Mouse (Mus musculus): ENCODE measurements around the gene Il1rapl2. TPM values are rescaled to one million over a fixed set of nuclear protein-coding genes. Genes with fewer than 3 reads are reported as not detected.
"Not testable (repeated sequence)": the region's sequence is repeated elsewhere in the genome, so short reads cannot be mapped to it uniquely, and the experiment has no call there.

Gene Il1rapl2
- total RNA-seq, 2 experiments from 2014 or later: not detected

GRCm38 (mm10) chrX:138103954-138104353 is 533.5 kb downstream of the Il1rapl2 start:
- DNase-seq: no peak
- intact Hi-C loops (cut with DNase I; ENCODE audit: low total_unique reads): no loop called here

- no peak for DNase-seq
- intact Hi-C loops (cut with DNase I; ENCODE audit: low total_unique reads): no loop called here
Measured at GRCm38 (mm10) chrX:138104668-138105067, 534.3 kb downstream of the Il1rapl2 start.

DNA sequence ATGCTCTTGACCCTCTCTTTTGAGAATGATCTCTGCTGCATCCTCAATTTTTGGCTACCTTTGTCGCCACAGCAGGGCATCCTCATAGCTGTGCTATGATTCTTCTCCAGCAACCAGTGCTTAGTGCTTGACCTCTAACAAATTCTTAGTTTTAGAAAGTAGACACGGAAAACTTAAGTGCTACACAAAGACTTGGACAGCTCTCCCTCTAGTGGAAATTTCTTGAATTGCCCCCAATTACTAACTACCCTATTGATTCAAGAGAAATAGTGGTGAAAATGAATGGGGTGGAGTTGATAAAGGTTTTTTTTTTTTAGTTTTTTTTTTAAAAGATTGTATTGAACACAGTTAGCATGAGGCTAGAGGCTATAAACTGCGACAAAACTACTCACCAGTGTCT is 599.7 kb downstream of the Il1rapl2 start:
- intact Hi-C loops (cut with DNase I; ENCODE audit: low total_unique reads): no loop called here
- DNase-seq: no peak

DNA sequence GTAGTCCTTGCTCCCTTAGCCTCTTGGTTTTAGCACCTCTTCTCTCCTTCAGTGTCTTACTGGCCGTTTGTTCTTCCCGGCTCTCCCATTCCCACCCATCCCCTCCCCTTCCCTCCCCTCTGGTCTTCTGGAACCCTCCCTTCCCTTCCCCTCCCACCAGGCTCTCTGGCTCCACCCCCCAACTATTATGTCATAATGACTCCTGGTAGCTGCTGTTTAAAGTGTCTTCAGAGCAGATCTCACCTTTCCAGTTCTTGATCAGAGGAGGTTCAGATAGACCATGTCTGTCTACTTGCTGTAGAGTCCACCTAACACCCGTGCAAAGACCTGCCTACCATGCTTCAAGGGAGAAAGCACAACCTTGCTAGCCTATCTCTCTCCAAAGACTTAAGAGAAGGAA is 639.1 kb downstream of the Il1rapl2 start, which contains the start of gene Tex13a:
Gene Tex13a, minus strand, starts transcription at position 101 of the 400 bp plus-strand sequence.
- DNase-seq: no peak

DNA sequence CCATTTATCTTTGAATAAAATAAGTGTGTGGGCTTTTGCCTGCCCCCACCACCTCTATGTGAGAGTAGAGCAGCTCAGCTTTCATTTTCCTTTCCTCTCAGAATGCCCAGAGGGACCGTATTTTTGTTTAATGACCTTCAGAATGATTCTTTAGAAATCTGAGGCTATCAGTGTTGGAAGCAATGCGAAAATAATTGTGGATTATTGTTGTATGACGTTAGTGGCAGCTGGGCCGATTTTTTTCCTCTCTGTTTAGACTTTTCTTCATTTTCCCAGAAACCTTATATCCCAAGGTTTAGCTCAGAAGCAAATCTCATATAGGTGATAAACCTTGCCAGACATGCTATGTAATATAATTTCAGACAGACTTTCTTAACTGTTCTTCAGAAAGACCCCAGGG is 664.2 kb downstream of the Il1rapl2 start:
- intact Hi-C loops (cut with DNase I; ENCODE audit: low total_unique reads): no loop called here
- DNase-seq: no peak

More for the DNA sequence above, 639.1 kb downstream of the Il1rapl2 start, which contains the start of gene Tex13a:
- intact Hi-C loops (cut with DNase I; ENCODE audit: low total_unique reads): no loop called here

GRCm38 (mm10) chrX:138348736-138349135 is 778.3 kb downstream of the Il1rapl2 start:
- DNase-seq; intact Hi-C loops (cut with DNase I; ENCODE audit: low total_unique reads): not testable (repeated sequence)

- DNase-seq: no peak
- intact Hi-C loops (cut with DNase I; ENCODE audit: low total_unique reads): no loop called here
Measured at GRCm38 (mm10) chrX:138433794-138434193, 863.4 kb downstream of the Il1rapl2 start.

GRCm38 (mm10) chrX:138437939-138438338 is 867.5 kb downstream of the Il1rapl2 start:
- DNase-seq: peak; percentile 24
- intact Hi-C loops (cut with DNase I; ENCODE audit: low total_unique reads): no loop called here

DNA sequence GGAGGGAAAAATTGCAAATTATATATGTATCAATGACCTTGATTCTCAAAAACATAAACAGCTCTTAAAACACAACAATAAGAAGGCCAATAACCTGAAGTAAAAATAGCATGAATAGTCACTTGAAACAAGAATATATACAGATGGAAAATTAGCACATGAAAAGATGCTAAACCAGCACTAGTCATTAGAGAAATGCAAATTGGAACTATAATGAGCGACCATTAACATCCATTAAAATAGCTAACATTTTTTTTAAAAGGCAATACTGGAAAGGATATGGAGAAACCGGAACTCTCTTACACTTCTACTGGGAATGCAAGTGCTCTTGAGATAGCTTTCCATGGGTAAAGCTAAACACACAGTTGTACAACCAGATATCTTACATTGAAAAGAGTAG is 879.4 kb downstream of the Il1rapl2 start:
- DNase-seq: no peak
- intact Hi-C loops (cut with DNase I; ENCODE audit: low total_unique reads): no loop called here

GRCm38 (mm10) chrX:138478488-138478887 is 908.1 kb downstream of the Il1rapl2 start:
- intact Hi-C loops (cut with DNase I; ENCODE audit: low total_unique reads): no loop called here
- no peak for DNase-seq

GRCm38 (mm10) chrX:138500510-138500909 is 930.1 kb downstream of the Il1rapl2 start:
- intact Hi-C loops (cut with DNase I; ENCODE audit: low total_unique reads): no loop called here
- no peak for DNase-seq

DNA sequence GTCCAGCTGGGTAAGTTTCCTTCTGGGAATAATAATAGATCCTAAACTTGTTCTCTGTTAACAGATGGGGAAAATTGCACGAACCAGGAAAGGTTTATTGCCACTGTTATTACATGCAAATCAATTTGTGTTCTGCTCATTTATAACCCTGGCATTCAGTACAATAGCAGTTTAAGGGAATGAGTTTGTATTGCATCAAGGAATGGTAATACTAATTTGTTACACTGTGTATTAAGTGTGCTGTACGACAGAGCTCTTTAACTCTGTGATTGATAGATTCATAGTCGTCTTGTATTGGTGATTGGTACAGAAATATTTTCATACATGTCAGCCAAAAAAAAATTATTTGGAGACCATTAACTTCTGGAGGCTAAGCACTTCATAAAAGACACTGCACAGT is 934.6 kb downstream of the Il1rapl2 start:
- DNase-seq: no peak
- intact Hi-C loops (cut with DNase I; ENCODE audit: low total_unique reads): no loop called here

DNA sequence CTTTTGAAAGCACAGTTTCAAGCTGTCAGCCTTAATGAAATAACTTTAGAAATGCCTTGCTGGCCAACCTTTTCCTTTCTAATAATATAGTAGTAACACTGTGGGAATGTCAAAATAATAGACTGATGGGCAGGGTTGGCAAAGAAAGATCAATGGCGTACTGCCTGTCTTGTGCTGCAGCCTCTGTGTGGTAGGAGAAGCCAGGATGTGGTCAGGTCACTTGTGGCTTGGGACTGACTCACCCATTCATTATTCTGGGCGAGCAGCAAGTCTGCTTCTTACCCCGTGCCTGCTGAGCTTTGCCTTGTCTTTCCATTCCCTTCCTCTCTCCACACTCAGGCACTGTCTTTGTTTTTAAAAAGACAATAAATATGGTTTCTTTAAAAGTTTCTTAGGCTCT is 1049.7 kb downstream of the Il1rapl2 start:
- intact Hi-C loops (cut with DNase I; ENCODE audit: low total_unique reads): no loop called here
- DNase-seq: no peak

DNA sequence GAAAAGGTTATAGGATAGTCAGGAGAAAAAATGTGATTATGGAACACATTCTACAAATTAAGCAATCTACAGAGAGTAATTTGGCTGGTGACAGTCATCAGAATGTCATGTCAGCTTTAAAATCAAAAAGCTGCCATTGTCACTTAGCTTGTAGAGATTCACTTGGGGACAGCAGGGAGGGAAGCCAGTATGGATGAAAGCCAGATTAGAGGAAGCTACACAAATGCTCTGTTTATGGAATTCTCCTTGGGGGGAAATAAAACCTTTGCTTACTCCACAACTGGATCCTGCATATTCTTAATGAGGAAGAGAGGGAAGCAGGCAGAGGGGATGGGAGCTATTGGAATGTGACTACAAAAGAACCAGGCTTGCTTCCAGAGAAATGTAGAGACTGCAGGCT is 1054.9 kb downstream of the Il1rapl2 start:
- intact Hi-C loops (cut with DNase I; ENCODE audit: low total_unique reads): no loop called here
- DNase-seq: no peak

DNA sequence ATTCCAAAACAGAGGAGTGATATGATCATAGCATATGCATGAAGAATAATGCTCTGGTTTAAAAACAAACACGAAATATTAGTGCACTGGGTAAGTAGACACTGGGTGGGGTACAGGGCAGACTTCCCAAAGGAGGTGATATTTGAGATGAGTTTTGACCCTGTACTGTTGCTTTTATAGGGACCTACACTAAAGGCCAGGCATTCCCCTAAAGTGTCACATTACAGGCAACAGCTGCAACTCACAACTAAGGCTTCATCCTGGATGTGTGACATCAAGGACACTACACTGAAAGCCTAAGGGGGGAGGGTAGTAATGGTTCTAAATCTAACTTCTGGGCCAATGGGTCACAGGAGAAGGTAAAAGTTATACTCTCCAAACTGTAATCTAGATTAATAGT is 1152.0 kb downstream of the Il1rapl2 start:
- intact Hi-C loops (cut with DNase I; ENCODE audit: low total_unique reads): no loop called here
- no peak for DNase-seq

- no peak for DNase-seq
- intact Hi-C loops (cut with DNase I; ENCODE audit: low total_unique reads): no loop called here
Measured at GRCm38 (mm10) chrX:138800958-138801357, 1230.5 kb downstream of the Il1rapl2 start.

GRCm38 (mm10) chrX:138831876-138832275 is 1261.5 kb downstream of the Il1rapl2 start:
- DNase-seq: no peak
- intact Hi-C loops (cut with DNase I; ENCODE audit: low total_unique reads): no loop called here

DNA sequence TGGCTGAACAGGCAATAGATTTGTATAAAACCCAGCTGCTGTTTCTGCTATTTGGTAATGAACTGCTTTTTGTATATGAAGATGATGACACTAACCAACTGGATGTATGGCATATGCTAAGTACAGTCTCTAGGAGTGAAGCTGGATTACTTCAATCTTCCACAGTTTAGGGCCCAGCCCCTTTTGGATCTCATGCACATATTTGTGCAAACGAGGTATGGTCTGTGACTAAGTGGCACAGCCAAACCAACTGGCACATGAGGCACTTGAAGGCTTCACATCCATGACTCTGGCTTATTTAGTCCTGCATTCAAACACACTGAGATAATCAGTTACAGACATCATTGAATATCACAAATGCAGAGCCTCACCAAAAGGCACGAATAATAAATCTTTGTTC is 1263.5 kb downstream of the Il1rapl2 start:
- DNase-seq: no peak
- intact Hi-C loops (cut with DNase I; ENCODE audit: low total_unique reads): no loop called here

DNA sequence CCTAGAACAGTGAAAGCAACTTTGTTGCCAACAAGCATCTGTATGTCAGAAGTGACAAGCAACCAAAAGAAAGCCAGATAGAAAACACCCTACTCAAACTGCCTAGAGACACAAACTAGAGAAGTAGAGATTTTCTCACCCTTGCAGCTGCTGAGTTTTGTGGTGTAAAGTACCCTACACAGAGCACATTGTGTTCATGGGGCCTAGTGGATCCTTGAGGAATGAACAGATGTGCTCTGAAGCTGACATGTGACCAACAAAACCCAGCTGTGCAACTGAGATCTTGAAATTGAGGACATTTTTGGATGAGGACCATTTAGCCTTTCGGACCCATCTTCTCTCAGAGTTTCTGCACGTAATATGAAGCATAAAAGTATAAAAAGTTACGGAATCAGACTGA is 1268.0 kb downstream of the Il1rapl2 start:
- intact Hi-C loops (cut with DNase I; ENCODE audit: low total_unique reads): no loop called here
- no peak for DNase-seq
